Mouse (Mus musculus): ENCODE results near the gene Map2k5.
A peak's percentile ranks its signal among the peaks of the same experiment; 100 is the strongest.

Gene Map2k5

DNA sequence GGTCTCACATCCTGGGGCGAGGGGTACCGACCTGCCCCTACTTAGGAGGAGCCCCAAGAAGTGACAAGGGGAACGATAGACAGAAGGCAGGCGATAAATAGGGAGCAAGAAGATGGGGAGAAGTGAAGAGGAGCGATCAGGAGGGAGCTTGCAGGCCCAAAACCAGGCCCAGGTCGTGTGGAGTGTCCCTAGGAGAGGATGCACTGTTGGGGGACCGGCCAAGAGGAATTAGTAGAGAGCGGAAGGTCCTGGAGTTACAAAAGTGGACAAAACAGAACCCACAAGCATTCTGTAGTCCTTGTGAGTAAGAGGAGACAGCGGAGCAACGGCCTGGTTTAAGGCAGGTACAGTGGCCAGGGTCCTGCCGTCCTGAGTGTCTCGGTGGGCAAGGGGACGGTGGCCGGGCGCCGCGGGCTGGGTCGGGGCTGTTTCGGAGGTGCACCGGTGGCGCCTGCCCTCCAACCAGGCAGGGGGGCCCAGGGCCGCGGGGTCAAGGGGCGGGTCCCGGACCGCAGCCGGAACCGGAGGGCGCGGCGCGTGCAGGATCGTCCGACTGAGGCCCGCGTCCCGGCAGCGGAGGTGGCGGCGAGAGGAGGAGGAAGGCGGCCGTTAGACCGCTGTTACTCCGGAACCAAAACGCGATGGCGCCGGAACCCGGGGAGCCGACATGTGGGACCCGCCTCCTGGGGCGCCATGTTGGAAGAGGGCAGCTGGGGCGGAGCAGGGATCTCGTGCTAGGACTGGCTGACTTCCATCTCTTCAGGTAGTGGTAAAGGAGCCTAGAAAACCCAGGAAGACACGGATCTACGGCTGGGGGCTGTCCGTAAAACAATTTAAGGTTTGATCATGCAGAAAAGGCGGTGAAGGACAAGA lies at the start of gene Map2k5:
TSS of gene Map2k5 (minus strand) at position 633 of the 873 bp plus-strand sequence.
- DNase-seq = peak; percentile 90

DNA sequence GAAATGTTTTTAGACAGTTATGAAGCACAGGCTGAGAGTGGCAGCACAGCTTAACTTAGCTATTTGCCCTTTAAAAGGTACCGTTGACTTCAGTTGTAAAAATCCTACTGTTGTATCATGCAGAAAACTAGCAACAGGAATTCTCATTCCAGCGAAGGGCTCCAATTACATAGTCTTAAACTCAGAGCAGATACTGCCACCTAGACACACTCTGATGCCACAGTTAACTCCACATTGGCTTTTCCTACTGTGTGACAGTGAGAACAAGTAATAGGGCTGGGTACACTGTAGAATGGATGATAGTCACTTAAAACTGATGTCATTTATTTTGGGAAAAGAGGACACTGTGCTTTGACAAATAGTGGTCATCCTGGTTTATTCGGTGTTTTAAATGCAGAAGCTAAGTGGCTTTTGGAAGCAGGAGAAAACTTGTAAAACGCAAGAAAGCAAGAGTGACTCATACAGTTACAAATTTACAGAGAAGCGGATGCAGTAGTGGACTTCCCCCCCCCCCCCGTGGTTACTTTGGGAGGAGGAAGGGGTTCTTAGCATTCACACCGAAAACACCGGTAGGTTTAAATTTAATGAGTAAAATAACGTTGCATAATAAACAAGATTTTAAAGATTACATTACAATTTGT lies 43.5 kb upstream of the Map2k5 start:
- no peak for DNase-seq

DNA sequence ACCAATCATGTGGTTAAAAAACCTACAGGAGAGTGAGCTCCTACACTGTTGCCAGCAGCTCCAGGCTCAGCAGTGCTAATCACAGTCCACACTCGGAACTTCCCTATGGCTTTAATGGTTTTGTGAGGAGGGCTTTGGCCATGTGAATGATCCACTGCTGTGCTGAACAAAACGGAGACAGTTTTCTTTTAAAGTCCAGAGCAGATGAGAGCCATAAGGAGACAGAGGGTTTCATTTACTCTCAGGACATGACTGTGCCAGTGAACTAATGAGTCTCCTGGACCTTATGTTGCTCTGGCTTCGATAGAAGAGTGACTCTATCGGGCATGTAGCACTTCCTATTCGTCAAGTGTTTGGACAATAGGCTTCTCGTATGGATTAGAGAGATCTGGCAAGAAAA lies 42.7 kb upstream of the Map2k5 start:
- DNase-seq = no peak

DNA sequence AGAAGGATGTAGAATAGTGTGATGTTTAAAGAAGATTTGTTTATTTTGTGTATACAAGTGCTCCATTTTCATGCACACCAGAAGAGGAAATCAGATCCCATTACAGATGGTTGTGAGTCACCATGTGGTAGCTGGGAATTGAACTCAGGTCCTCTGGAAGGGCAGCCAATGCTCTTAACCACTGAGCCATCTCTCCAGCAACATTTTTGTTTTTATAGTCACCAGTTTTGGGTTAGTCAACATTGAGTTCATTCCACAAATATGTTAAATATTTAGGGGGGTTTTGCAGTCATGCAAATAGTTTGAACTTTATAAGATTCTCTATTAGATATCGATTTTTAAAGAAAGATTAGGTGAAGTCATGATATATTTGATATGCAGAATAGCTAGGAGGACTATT lies 22.5 kb upstream of the Map2k5 start:
- DNase-seq = no peak

DNA sequence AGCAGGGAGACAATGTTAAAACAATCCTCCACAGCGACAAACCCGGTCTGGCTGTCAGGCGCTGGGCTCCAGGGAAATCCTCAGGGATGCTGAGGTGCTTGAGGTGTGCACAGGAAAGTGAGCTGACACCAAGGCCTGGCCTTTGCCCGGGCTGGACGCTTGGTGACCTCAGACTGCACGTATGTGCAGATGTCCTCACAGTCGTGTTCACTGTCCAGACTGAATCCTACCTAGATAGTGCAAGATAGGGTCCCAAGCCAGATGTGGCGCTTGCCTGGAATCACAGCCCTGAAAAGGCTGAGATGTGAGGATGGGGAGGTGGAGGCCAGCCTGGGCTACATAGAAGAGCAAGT lies 21.7 kb upstream of the Map2k5 start:
- no peak for DNase-seq

DNA sequence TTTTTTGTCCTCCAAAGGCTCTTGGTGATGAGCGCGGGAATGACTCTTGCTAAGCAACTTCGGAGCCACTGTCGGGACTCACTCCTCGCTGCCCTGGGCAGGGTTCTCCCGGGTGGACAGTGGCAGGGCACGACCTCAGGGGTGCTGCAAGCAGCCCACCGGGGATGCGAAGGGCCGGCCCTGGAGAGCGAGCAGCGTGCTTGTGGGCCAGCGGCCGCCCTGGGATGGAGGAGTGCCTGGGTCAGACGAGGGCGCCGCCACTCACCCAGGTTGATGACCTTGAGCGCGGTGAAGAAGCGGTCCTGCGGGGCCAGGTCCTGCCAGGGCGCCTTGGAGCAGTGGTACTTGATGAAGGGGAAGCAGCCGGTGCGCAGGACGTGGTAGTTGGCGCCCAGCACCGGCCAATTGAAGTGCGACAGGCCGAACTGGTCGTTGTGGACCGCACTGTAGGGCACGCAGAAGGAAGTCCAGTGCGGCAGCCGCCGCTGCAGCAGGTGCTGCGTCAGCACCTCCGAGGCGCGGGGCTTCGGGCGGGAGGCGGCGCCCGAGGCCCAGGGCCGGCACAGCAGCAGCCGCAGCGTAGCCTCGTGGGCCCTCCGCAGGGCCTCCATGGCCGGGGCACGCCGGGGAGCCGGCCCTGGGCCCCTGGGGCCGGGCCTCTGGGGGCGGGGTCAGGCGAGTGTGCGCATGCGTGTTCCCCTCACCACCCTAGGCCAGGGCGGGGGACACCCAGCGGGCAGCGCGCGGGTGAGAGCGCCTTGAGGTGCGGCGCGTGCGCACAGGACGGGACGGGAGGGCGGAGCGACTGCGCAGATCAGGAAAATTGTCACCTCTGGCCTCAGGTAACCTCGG lies 21.1 kb upstream of the Map2k5 start, which contains the start of gene 2300009A05Rik:
TSS of gene 2300009A05Rik (minus strand) at position 636 of the 852 bp plus-strand sequence.
- peak; percentile 95 for DNase-seq

DNA sequence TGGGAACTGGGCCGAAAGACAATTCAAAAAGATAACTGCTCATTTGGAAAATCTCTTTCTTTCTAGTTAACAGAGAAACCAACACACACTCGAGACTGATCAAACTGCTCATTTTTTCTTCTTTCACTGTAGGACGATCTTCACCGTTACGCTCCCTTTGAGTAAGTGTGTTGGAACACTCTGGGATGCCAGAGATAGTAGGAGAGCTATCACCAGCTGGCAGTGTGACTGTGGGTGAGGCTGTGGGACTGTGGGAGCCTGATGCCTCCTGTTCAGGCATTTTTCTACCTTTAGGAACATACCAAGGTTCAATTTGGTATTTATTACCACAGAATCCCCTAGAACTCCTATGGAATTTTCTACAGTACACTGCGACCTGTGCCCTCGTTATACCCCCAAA lies 17.9 kb upstream of the Map2k5 start:
- no peak for DNase-seq

DNA sequence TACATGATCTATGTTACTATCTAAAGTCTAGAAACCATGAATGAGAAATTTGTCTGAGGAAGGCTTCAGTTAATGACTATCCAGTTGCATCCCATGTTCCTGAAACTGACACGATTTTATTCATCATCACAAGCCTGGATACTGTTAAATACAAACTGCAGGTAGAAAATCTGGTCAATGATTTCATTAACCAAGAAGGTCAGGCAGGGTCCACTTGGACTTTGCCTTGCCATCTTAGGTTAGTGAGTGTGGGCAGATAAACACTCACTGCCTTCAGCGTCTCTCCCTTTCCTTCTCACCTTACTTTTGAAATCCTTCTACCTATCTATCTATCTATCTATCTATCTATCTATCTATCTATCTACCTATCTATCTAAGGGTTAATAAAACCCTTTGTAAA lies 13.6 kb upstream of the Map2k5 start:
- DNase-seq = no peak

DNA sequence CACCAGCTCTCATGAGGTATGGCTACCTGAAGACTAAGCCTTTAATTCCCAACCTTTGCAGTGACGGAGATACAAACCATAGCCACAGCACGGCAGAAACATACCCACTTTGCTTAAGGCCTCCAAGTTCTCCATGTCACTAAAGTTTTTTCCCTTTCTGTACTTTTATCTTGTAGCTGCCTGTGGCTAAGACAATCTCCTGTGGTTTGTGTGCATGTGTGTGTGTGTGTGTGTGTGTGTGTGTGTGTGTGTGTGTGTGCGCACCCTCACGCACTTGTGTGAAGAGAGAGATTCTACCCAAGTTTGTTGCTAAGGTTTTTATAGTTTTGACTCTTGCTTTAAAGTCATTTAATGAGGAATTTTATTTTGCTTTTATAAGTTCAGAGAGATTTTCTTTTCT lies 5.1 kb upstream of the Map2k5 start:
- no peak for DNase-seq

DNA sequence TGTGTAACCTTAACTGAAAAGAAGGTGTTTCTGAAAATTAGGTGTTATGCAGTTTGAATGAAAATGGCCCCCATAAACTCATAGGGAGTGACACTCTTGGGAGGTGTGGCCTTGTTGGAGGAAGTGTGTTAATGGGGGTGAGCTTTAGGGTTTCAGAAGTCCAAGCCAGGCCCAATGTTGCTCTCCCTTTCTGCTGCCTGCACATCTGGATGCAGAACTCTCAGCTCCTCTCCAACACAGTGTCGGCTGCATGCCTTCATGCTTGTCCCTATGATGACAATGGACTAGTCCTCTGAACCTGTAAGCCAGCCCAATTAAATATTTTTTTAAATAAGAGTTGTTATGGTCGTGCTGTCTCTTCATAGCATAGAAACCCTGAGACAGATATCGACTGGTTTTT lies 2.6 kb upstream of the Map2k5 start:
- DNase-seq = no peak

DNA sequence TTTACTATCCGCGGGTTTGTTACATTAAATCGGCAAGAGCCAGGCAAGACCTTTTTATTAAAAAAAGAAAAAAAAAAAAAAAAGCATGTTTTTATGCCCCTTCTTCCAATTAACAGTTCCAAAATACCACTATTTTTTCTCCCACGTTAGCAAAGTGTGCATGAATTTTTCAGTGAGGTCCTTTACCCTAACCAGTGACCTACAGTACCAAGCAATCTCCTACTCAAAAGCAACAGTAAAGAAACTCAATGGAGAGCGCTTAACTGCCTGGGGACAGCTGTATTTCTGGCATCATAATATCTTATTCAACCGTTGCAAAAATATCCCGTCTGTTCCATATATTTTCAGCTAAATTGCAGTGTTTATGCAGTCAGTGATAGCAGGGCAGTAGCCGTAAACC lies 472 bp upstream of the Map2k5 start:
- no peak for DNase-seq

DNA sequence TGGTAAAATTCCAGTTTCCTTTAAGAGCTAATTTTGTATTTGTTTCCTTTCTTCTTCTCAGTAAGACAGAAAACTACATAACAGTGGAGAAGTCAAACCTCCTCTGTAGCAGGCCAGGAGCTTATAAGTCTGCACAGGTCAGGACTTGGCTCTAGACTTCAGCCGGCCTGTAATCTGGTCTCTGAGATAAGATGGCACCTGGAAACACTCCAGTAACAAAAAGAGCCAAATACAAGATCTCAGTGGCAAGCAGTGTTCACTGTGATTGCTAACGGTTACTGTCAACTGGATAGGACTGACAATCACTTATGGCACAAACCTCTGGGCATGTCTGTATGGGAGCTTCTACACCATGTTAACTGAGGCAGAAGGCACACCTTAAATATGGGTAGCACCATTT lies 4.4 kb downstream of the Map2k5 start:
- DNase-seq = no peak

DNA sequence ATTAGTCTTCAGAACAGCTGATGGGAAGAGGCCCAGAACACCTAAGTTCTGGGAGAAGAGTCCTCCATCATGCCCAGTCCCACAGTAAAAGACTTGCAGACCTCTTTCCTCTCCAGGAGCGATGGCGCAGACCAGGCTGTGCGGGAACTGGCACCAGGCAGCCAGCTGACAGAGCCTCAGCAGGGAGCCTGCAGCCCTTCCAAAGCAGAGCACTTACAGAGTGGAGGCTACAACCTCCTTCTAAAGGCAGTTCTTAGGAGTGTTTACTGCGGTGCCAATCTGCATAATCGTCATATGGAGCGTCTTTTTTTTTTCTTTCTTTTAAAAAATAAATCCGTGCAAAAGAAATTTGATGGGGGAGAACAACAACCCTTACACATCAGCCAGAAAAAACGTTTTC lies 5.2 kb downstream of the Map2k5 start:
- DNase-seq = no peak

DNA sequence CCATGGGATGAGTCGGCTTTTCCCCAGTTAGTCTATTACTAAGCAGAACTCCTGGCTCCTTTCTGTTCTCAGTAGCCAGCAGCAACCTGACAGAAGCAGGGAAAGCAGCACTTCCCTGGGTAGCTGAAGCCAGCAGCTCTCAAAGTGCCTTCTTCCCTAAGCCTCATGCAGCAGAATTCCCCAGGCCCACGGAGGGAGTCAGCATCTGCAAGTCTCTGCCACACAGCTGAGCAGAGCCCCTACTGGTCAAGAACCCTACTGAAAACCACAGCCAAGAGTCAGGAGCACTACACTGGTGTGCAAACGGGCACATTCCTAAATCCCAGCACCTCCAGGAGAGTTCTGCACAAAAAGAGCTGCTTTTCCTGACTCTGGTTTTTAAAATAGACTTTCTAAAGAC lies 17.3 kb downstream of the Map2k5 start:
- no peak for DNase-seq

DNA sequence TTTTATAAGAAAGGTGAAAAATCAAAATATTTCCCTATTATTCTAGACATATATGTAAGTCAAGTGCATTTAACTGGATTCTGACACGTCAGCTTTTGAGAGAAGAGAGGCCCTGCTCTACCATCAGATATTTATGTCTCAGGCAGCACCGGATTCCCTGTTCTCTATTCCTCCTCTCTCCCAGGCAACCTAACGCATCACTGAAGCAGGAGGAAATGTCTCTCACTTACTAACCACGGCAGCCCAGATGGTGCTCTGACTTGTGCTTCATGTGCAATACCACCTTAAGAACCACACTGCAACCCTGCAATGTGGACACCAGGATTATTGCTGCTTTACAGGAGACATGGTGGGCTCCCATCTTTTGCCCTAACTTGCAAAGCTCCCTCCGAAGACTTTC lies 18.7 kb downstream of the Map2k5 start:
- DNase-seq = no peak

DNA sequence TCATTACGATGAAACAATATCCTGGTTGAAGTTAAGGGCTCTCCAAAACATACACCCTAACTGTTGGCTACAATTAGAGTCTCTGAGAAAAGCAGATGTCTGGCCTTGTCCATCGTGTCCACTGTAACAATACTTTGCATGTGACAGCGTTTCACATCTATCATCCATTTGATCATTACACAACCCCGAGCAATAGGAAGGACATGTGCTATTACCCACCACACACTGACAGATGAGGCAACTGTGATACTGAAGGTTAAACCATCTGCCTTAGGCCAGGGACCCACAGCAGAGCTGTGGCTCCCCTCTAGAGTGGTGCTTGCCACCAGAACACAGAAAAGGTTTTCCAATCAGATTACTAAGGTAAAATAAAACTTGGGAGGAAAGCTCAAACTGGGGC lies 21.0 kb downstream of the Map2k5 start:
- no peak for DNase-seq

DNA sequence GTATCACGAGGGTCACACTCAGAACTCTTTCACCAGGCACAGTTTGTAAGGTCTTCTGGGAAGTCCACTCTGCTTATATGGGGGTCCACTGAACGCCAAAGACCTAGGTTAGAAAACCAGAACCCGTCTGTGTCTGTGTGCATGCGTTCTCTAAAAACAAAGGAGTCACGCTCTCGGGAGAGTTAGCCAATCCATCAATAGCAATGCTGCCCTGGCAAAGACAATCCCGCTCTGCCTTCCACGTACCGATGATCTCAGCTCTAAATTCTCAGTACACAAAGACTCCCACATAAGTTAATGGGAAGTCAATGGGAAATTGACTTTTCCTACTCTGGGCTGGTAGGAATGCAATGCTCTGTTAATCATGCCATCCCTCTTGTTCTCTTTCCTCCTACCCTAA lies 21.4 kb downstream of the Map2k5 start:
- no peak for DNase-seq

DNA sequence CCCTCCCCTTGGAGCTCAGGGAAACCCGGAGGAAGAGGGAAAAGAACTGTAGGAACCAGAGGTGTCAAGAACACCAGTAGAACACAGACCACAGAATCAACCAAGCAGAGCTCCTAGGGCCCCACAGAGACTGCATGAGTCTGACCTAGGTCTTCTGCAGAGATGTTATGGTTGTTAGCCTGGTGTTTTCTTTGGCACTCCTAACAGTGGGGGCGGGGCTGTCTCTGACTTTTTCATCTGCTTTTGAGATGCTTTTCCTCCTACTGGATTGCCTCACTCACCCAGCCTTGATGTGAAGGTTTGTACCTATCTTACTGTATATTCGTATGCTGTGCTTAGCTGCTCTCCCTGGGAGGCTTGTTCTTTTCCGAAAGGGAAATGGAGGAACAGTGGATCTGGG lies 23.5 kb downstream of the Map2k5 start:
- DNase-seq = no peak

DNA sequence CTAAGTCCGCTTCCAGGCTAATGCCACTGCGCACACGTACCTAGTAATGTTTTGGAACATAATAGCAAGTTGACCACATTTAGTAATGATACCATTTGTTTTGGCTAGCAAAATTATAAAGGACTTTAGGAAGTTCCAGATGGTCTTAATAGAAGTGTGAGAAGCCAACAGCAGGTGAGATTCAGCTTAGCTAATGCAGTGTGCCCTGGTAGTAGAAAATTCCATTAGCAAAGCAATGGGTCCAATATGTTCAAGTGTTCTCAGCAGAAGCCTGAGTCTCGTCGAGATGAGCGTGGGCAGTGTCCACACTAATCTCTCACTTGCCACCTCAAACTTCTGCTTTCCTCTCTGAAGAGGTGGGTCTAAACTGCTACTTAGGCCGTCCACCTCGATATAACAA lies 27.7 kb downstream of the Map2k5 start:
- no peak for DNase-seq

DNA sequence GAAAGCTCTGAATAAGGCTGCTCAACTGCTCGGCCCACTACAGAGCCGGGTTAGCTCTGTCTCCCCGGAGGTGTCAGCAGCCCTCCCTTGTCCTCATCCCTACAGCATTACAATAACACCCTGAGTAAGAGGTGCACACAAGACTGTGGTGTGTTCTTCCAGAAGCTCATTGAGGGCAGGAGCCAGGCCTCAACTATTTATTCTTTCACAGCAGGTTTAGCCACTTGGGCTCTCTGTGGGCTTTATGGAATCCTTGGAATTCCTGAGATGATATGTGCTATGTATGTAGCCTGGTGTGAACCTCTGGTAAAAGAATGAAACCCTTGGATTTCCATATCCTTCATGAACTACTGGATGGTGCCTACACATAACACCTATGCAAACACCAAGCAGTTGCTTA lies 28.5 kb downstream of the Map2k5 start:
- no peak for DNase-seq

DNA sequence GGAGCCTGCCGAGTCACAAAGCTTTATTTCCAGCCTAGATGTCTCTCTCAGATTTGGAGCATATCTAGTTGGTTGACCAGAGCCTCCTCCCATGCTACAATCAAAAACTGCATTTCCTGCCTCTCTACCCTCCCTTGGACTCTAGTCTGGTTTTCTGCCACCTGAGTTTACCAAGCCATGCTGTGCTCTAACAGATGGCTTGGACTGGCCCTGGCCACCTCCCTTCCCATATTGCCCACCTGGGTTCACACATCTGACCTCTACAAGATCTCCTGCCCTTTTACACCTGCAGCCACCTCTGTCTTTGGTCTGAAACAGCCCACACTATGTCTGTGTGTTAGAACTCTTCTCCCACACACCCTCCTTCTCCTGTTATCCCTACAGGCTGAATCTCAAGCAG lies 29.6 kb downstream of the Map2k5 start:
- no peak for DNase-seq

DNA sequence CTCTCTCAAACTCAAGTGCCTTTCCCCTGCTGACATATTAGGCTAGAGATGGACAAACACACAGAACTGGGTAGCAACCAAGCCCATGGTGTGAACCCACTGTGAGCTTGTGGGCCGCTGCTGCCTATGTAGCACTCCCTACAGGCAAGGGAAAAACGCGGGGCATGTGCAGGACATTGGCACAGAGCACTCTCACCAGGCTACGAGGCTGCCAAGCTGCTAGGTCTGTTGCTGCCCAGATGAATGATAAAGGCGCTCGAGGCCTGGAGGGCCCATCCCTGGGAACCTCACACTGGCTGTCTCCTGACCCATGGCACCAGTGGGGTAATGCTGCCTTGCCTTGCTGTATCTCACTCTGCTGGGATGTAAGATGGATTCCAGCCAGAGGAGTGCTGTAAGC lies 31.7 kb downstream of the Map2k5 start:
- DNase-seq = no peak

DNA sequence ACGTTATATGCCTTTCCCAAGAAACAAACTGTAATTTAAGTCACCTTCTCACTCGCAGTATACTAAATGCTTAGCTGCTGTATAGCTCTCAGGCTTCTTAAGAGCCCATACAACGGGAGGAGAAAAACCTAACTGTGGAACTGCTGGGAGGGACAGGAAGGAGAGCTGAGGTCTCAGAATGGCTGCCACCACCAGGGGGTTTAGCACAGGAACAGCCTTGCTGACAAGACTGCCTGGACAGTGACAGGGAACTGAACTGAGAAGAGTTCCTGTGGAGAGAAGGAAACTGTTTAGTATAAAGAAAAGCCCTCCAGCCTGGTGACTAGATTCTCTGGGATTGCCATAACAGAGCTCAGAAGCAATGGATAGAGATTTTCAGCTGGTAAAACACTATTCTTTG lies 35.9 kb downstream of the Map2k5 start:
- no peak for DNase-seq

DNA sequence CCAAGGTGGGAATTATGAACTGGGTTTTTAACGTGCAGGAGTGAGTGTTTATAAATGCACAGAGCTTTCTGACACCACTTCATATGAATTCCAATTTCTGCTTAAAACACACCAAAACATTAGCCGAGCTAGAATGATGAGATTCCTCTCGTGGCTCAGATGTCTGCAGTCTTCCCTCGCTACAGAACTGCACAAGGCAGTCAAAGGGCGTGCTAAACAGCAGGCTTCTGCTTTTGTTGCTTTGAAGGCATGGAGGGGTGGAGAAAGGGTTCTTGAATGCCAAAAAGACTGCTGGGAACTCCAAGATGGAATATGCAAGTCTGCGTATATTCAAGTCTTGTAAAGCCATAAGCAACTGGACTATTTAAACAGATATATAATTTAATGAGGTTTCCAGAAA lies 38.4 kb downstream of the Map2k5 start:
- no peak for DNase-seq

Measured in right cerebral cortex, postnatal 25 days (tissue).